Mouse (Mus musculus) gastrocnemius, adult 8-10 months (tissue): ENCODE results near the gene Ttc28. TPM values are rescaled to one million over a fixed set of nuclear protein-coding genes. Genes with fewer than 3 reads are reported as not detected.

Experiments used
- DNase-seq, 2 experiments: peaks; one replicate each; pipeline ENCODE4 v3.0.0; 2022; ENCODE audit warnings: low spot score in 2 of 2
- total RNA-seq, 4 experiments: library from RNA; stranded (reverse); gene quantifications; 2 replicates each; pipeline ENCODE4 v1.2.4; 2022

Ttc28 gene
- total RNA-seq, 4 experiments from 2014 or later: 14.9 to 18.9 (median 15.9) TPM

- DNase-seq: no peak
These were observed 250.5 kb downstream of the Ttc28 start for GRCm38 (mm10) chr5:111130121-111130520.

- DNase-seq: no peak
These were observed 252.0 kb downstream of the Ttc28 start for GRCm38 (mm10) chr5:111131561-111131960.

GRCm38 (mm10) chr5:111133150-111133549 lies 253.5 kb downstream of the Ttc28 start:
- no peak for DNase-seq

GRCm38 (mm10) chr5:111133754-111134153 lies 254.2 kb downstream of the Ttc28 start:
- no peak for DNase-seq

- DNase-seq: no peak
These were observed 257.7 kb downstream of the Ttc28 start for GRCm38 (mm10) chr5:111137283-111137682.

- DNase-seq: no peak
These were observed 258.1 kb downstream of the Ttc28 start for GRCm38 (mm10) chr5:111137742-111138141.

GRCm38 (mm10) chr5:111138239-111138833 lies 258.7 kb downstream of the Ttc28 start:
- no peak for DNase-seq

- DNase-seq: no peak
These were observed 259.4 kb downstream of the Ttc28 start for GRCm38 (mm10) chr5:111138927-111139565.

GRCm38 (mm10) chr5:111139622-111140021 lies 260.0 kb downstream of the Ttc28 start:
- DNase-seq: no peak

GRCm38 (mm10) chr5:111141139-111141885 lies 261.7 kb downstream of the Ttc28 start:
- no peak for DNase-seq

GRCm38 (mm10) chr5:111142837-111143236 lies 263.2 kb downstream of the Ttc28 start:
- DNase-seq: no peak

GRCm38 (mm10) chr5:111144411-111144810 lies 264.8 kb downstream of the Ttc28 start:
- DNase-seq: no peak

GRCm38 (mm10) chr5:111150581-111150980 lies 271.0 kb downstream of the Ttc28 start:
- DNase-seq: no peak

- DNase-seq: no peak
These were observed 272.5 kb downstream of the Ttc28 start for GRCm38 (mm10) chr5:111151882-111152759.

GRCm38 (mm10) chr5:111154586-111154985 lies 275.0 kb downstream of the Ttc28 start:
- peak; percentile 18 to 49 for DNase-seq

- no peak for DNase-seq
These were observed 275.7 kb downstream of the Ttc28 start for GRCm38 (mm10) chr5:111155271-111155670.

- no peak for DNase-seq
These were observed 276.3 kb downstream of the Ttc28 start for GRCm38 (mm10) chr5:111155928-111156327.

GRCm38 (mm10) chr5:111158266-111158665 lies 278.7 kb downstream of the Ttc28 start:
- no peak for DNase-seq

GRCm38 (mm10) chr5:111159628-111160321 lies 280.2 kb downstream of the Ttc28 start:
- DNase-seq: no peak

- DNase-seq: no peak
These were observed 281.7 kb downstream of the Ttc28 start for GRCm38 (mm10) chr5:111161146-111161930.
